Mouse (Mus musculus) neural tube, embryonic 13.5 days (tissue): ENCODE measurements around the gene Ctso. TPM values are rescaled to one million over a fixed set of nuclear protein-coding genes. Genes with fewer than 3 reads are reported as not detected.

Experiments used
- ATAC-seq: fragments of 200-750 bp; cut with Nextera tagmentation; 2 replicates; pipeline ENCODE4 v1.8.0; 2017; ENCODE audit warnings: low read depth, mild to moderate bottlenecking, moderate TSS enrichment, moderate library complexity
- H3K27ac ChIP-seq: fragments of 300-500 bp; sonication (generic); replicated peaks from 2 replicates; pipeline ENCODE4 v1.5.1; 2015; ENCODE audit warnings: moderate library complexity, mild to moderate bottlenecking, inconsistent platforms
- H3K27me3 ChIP-seq: fragments of 300-500 bp; sonication (generic); 2 replicates; pipeline ENCODE4 v1.6.1; 2015; ENCODE audit warnings: mild to moderate bottlenecking, inconsistent platforms
- H3K36me3 ChIP-seq: fragments of 300-500 bp; sonication (generic); 2 replicates; pipeline ENCODE4 v1.6.1; 2015; ENCODE audit warnings: mild to moderate bottlenecking, inconsistent platforms
- H3K4me1 ChIP-seq: fragments of 300-500 bp; sonication (generic); replicated peaks from 2 replicates; pipeline ENCODE4 v1.6.1; 2015; ENCODE audit warnings: inconsistent platforms
- H3K4me2 ChIP-seq: fragments of 300-500 bp; sonication (generic); 2 replicates; pipeline ENCODE4 v1.6.1; 2015; ENCODE audit warnings: inconsistent platforms, mild to moderate bottlenecking, moderate library complexity
- H3K4me3 ChIP-seq: fragments of 300-500 bp; sonication (generic); 2 replicates; pipeline ENCODE4 v1.5.1; 2015; ENCODE audit warnings: mild to moderate bottlenecking, inconsistent platforms
- H3K9ac ChIP-seq: fragments of 300-500 bp; sonication (generic); 2 replicates; pipeline ENCODE4 v1.6.1; 2015; ENCODE audit warnings: moderate library complexity, mild to moderate bottlenecking, inconsistent platforms
- H3K9me3 ChIP-seq: fragments of 300-500 bp; sonication (generic); 2 replicates; pipeline ENCODE4 v1.6.1; 2016; ENCODE audit warnings: inconsistent platforms
- WGBS: fragments of 180-500 bp; shearing (Covaris S2); methylation state at CpG from one replicate; pipeline ENCODE4 v1.1.7; 2015; 5-methylcytosine and 5-hydroxymethylcytosine counted together
- polyA plus RNA-seq: library from polyadenylated mRNA; unstranded; fragments of >200 nt; fragmentation: Nextera tagmentation; extraction: Ambion mirVana; gene quantifications from 2 replicates; pipeline ENCODE4 v1.2.1, GENCODE M21; 2015

Ctso gene
- polyA plus RNA-seq, 1 experiment from 2014 or later, result 10.1 TPM

GRCm38 (mm10) chr3:81926764-81927325 lies 5.6 kb upstream of the Ctso start:
- WGBS, result 59% methylated on average over 9 of the region's 9 CpGs
- no peak overlapping the region for H3K27ac ChIP-seq
- H3K9ac ChIP-seq, result no peak overlapping the region
- no peak overlapping the region for H3K4me3 ChIP-seq
- H3K36me3 ChIP-seq, result no peaks in the 10 kb centered on the region
- H3K4me1 ChIP-seq, result peaks cover 6% of the 10 kb centered on the region
- H3K27me3 ChIP-seq, result no peaks in the 10 kb centered on the region
- H3K9me3 ChIP-seq, result no peaks in the 10 kb centered on the region
- H3K4me2 ChIP-seq, result no peak overlapping the region
- no peak for ATAC-seq

GRCm38 (mm10) chr3:81929073-81929472 lies 3.3 kb upstream of the Ctso start:
- 85% methylated on average over 1 of the region's 1 CpGs for WGBS
- Histone ChIP-seq H3K9me3 (no peaks in the 10 kb centered on the region), H3K27ac (no peak overlapping the region), H3K27me3 (no peaks in the 10 kb centered on the region), H3K4me2 (no peak overlapping the region), H3K9ac (no peak overlapping the region), H3K36me3 (no peaks in the 10 kb centered on the region), H3K4me1 (peaks cover 13% of the 10 kb centered on the region), H3K4me3 (no peak overlapping the region)
- no peak for ATAC-seq

- no peak overlapping the region for H3K4me2 ChIP-seq
- 0 out of 2 replicates have a peak, but pooled peaks have one; percentile 34 for ATAC-seq
- no peak overlapping the region for H3K9ac ChIP-seq
- peaks cover 13% of the 10 kb centered on the region for H3K4me1 ChIP-seq
- no peak overlapping the region for H3K27ac ChIP-seq
- H3K9me3 ChIP-seq, result no peaks in the 10 kb centered on the region
- whole genome bisulfite sequencing, result 39% methylated on average over 3 of the region's 3 CpGs
- H3K4me3 ChIP-seq, result no peak overlapping the region
- H3K36me3 ChIP-seq, result no peaks in the 10 kb centered on the region
- no peaks in the 10 kb centered on the region for H3K27me3 ChIP-seq
Measured at GRCm38 (mm10) chr3:81931695-81932094, 706 bp upstream of the Ctso start.

GRCm38 (mm10) chr3:81933348-81933747 lies 947 bp downstream of the Ctso start:
- ATAC-seq, result no peak
- Histone ChIP-seq H3K36me3 (no peaks in the 10 kb centered on the region), H3K4me3 (no peak overlapping the region), H3K4me1 (peaks cover 13% of the 10 kb centered on the region), H3K9me3 (no peaks in the 10 kb centered on the region), H3K4me2 (peak overlapping the region; percentile 63; the same call in 1 of the 2 replicates), H3K9ac (no peak overlapping the region), H3K27ac (no peak overlapping the region), H3K27me3 (no peaks in the 10 kb centered on the region)
- whole genome bisulfite sequencing, result 86% methylated on average over 4 of the region's 4 CpGs

- 88% methylated on average over 3 of the region's 3 CpGs for WGBS
- H3K36me3 ChIP-seq, result no peaks in the 10 kb centered on the region
- no peaks in the 10 kb centered on the region for H3K4me1 ChIP-seq
- H3K4me3 ChIP-seq, result no peak overlapping the region
- no peak overlapping the region for H3K4me2 ChIP-seq
- no peaks in the 10 kb centered on the region for H3K27me3 ChIP-seq
- H3K9ac ChIP-seq, result no peak overlapping the region
- no peak overlapping the region for H3K27ac ChIP-seq
- no peaks in the 10 kb centered on the region for H3K9me3 ChIP-seq
- no peak for ATAC-seq
Measured at GRCm38 (mm10) chr3:81938924-81939323, 6.5 kb downstream of the Ctso start.

- Histone ChIP-seq H3K9ac (no peak overlapping the region), H3K36me3 (no peaks in the 10 kb centered on the region), H3K9me3 (no peaks in the 10 kb centered on the region), H3K4me2 (no peak overlapping the region), H3K4me1 (no peaks in the 10 kb centered on the region), H3K27ac (no peak overlapping the region), H3K27me3 (no peaks in the 10 kb centered on the region), H3K4me3 (no peak overlapping the region)
- WGBS, result 92% methylated on average over 3 of the region's 3 CpGs
- ATAC-seq, result no peak
Measured at GRCm38 (mm10) chr3:81942341-81942740, 9.9 kb downstream of the Ctso start.

GRCm38 (mm10) chr3:81943097-81943496 lies 10.7 kb downstream of the Ctso start:
- H3K9ac ChIP-seq, result no peak overlapping the region
- no peak overlapping the region for H3K4me2 ChIP-seq
- no peaks in the 10 kb centered on the region for H3K9me3 ChIP-seq
- WGBS, result 91% methylated on average over 3 of the region's 3 CpGs
- H3K4me3 ChIP-seq, result no peak overlapping the region
- ATAC-seq, result no peak
- H3K27me3 ChIP-seq, result no peaks in the 10 kb centered on the region
- no peaks in the 10 kb centered on the region for H3K36me3 ChIP-seq
- no peaks in the 10 kb centered on the region for H3K4me1 ChIP-seq
- H3K27ac ChIP-seq, result no peak overlapping the region

- no peak for ATAC-seq
- Histone ChIP-seq H3K36me3 (no peaks in the 10 kb centered on the region), H3K4me3 (no peak overlapping the region), H3K4me2 (no peak overlapping the region), H3K27me3 (no peaks in the 10 kb centered on the region), H3K9me3 (no peaks in the 10 kb centered on the region), H3K4me1 (no peaks in the 10 kb centered on the region), H3K27ac (no peak overlapping the region), H3K9ac (no peak overlapping the region)
- WGBS, result 91% methylated on average over 7 of the region's 7 CpGs
Measured at GRCm38 (mm10) chr3:81944851-81945393, 12.5 kb downstream of the Ctso start.

- no peak overlapping the region for H3K27ac ChIP-seq
Measured at GRCm38 (mm10) chr3:81949048-81949447, 16.6 kb downstream of the Ctso start.

GRCm38 (mm10) chr3:81951785-81952184 lies 19.4 kb downstream of the Ctso start:
- Histone ChIP-seq H3K9ac (no peak overlapping the region), H3K27ac (no peak overlapping the region), H3K4me2 (no peak overlapping the region), H3K4me1 (no peaks in the 10 kb centered on the region), H3K36me3 (no peaks in the 10 kb centered on the region), H3K27me3 (no peaks in the 10 kb centered on the region), H3K4me3 (no peak overlapping the region), H3K9me3 (no peaks in the 10 kb centered on the region)
- WGBS, result 75% methylated on average over 2 of the region's 2 CpGs
- no peak for ATAC-seq

More at GRCm38 (mm10) chr3:81949048-81949447, 16.6 kb downstream of the Ctso start:
- Histone ChIP-seq H3K27me3 (no peaks in the 10 kb centered on the region), H3K4me1 (no peaks in the 10 kb centered on the region), H3K4me2 (no peak overlapping the region), H3K9ac (no peak overlapping the region), H3K36me3 (no peaks in the 10 kb centered on the region), H3K9me3 (no peaks in the 10 kb centered on the region), H3K4me3 (no peak overlapping the region)
- no peak for ATAC-seq
- 92% methylated on average over 1 of the region's 1 CpGs for WGBS

GRCm38 (mm10) chr3:81957484-81957883 lies 25.1 kb downstream of the Ctso start:
- Histone ChIP-seq H3K9me3 (no peaks in the 10 kb centered on the region), H3K27me3 (no peaks in the 10 kb centered on the region), H3K27ac (no peak overlapping the region), H3K4me2 (no peak overlapping the region), H3K4me1 (no peaks in the 10 kb centered on the region), H3K36me3 (no peaks in the 10 kb centered on the region), H3K4me3 (no peak overlapping the region), H3K9ac (no peak overlapping the region)
- WGBS, result 77% methylated on average over 5 of the region's 5 CpGs
- no peak for ATAC-seq

- Histone ChIP-seq H3K9ac (no peak overlapping the region), H3K4me1 (no peaks in the 10 kb centered on the region), H3K27ac (no peak overlapping the region), H3K4me2 (no peak overlapping the region), H3K27me3 (no peaks in the 10 kb centered on the region), H3K4me3 (no peak overlapping the region), H3K36me3 (no peaks in the 10 kb centered on the region), H3K9me3 (no peaks in the 10 kb centered on the region)
- no peak for ATAC-seq
- WGBS, result 86% methylated on average over 5 of the region's 5 CpGs
Measured at GRCm38 (mm10) chr3:81961336-81961735, 28.9 kb downstream of the Ctso start.

GRCm38 (mm10) chr3:81963768-81964167 lies 31.4 kb downstream of the Ctso start:
- no peak overlapping the region for H3K4me2 ChIP-seq
- no peak for ATAC-seq
- H3K36me3 ChIP-seq, result no peaks in the 10 kb centered on the region
- no peaks in the 10 kb centered on the region for H3K27me3 ChIP-seq
- H3K4me1 ChIP-seq, result no peaks in the 10 kb centered on the region
- no peak overlapping the region for H3K9ac ChIP-seq
- no peak overlapping the region for H3K27ac ChIP-seq
- WGBS, result 82% methylated on average over 5 of the region's 5 CpGs
- H3K9me3 ChIP-seq, result no peaks in the 10 kb centered on the region
- H3K4me3 ChIP-seq, result no peak overlapping the region
